Mouse (Mus musculus) kidney, embryonic 14.5 days (tissue): ENCODE measurements at regions not wholly inside any gene's neighbourhood (a gene's known extent, or its start where the extent isn't known, plus 50 kb on each side); places are given as distances from the start of the nearest gene placed in this dataset.

Source experiments
- ATAC-seq: fragments of 200-750 bp; cut with Nextera tagmentation; 2 replicates; pipeline ENCODE4 v1.8.0; 2017; ENCODE audit warnings: moderate number of reproducible peaks, mild to moderate bottlenecking, moderate TSS enrichment, moderate library complexity; ENCODE audit not compliant: low FRiP score, low TSS enrichment
- H3K27ac ChIP-seq: fragments of 300-500 bp; sonication (generic); 2 replicates; pipeline ENCODE4 v1.5.1; 2014; ENCODE audit warnings: low read depth, mild to moderate bottlenecking, low read length, moderate library complexity, mixed read lengths
- H3K27me3 ChIP-seq: fragments of 300-500 bp; sonication (generic); 2 replicates; pipeline ENCODE4 v1.6.1; 2014; ENCODE audit warnings: mild to moderate bottlenecking, low read length; ENCODE audit not compliant: control insufficient read depth, insufficient read depth
- H3K36me3 ChIP-seq: fragments of 300-500 bp; sonication (generic); 2 replicates; pipeline ENCODE4 v1.6.1; 2014; ENCODE audit warnings: low read length, mixed read lengths; ENCODE audit not compliant: control insufficient read depth, insufficient read depth
- H3K4me1 ChIP-seq: fragments of 300-500 bp; sonication (generic); 2 replicates; pipeline ENCODE4 v1.6.1; 2014; ENCODE audit warnings: low read length, mixed read lengths; ENCODE audit not compliant: control insufficient read depth, insufficient read depth
- H3K4me2 ChIP-seq: fragments of 300-500 bp; sonication (generic); replicated peaks from 2 replicates; pipeline ENCODE4 v1.6.1; 2014; ENCODE audit warnings: low read depth, mild to moderate bottlenecking, low read length
- H3K4me3 ChIP-seq: fragments of 300-500 bp; sonication (generic); 2 replicates; pipeline ENCODE4 v1.5.1; 2014; ENCODE audit warnings: mild to moderate bottlenecking, low read length
- H3K9ac ChIP-seq: fragments of 300-500 bp; sonication (generic); 2 replicates; pipeline ENCODE4 v1.6.1; 2014; ENCODE audit warnings: low read depth, mild to moderate bottlenecking, low read length, moderate library complexity
- H3K9me3 ChIP-seq: fragments of 300-500 bp; sonication (generic); 2 replicates; pipeline ENCODE4 v1.6.1; 2016; ENCODE audit warnings: low read length; ENCODE audit not compliant: control insufficient read depth
- WGBS: fragments of 180-500 bp; shearing (Covaris S2); extraction: QIAGEN DNeasy Blood & Tissue Kit; methylation state at CpG from one replicate; pipeline ENCODE4 v1.1.7; 2014; 5-methylcytosine and 5-hydroxymethylcytosine counted together

- Histone ChIP-seq H3K4me3 (no peak overlapping the region), H3K27me3 (no peaks in the 10 kb centered on the region), H3K36me3 (no peaks in the 10 kb centered on the region), H3K4me2 (no peak overlapping the region), H3K4me1 (peaks cover 32% of the 10 kb centered on the region), H3K9ac (no peak overlapping the region), H3K9me3 (no peaks in the 10 kb centered on the region), H3K27ac (peak overlapping the region; percentile 4; the same call in 1 of the 2 replicates)
- 77% methylated on average over 1 of the region's 1 CpGs for WGBS
- no peak for ATAC-seq
These were observed 100.2 kb downstream of the Cstad start for GRCm38 (mm10) chr2:30695041-30695440.

DNA sequence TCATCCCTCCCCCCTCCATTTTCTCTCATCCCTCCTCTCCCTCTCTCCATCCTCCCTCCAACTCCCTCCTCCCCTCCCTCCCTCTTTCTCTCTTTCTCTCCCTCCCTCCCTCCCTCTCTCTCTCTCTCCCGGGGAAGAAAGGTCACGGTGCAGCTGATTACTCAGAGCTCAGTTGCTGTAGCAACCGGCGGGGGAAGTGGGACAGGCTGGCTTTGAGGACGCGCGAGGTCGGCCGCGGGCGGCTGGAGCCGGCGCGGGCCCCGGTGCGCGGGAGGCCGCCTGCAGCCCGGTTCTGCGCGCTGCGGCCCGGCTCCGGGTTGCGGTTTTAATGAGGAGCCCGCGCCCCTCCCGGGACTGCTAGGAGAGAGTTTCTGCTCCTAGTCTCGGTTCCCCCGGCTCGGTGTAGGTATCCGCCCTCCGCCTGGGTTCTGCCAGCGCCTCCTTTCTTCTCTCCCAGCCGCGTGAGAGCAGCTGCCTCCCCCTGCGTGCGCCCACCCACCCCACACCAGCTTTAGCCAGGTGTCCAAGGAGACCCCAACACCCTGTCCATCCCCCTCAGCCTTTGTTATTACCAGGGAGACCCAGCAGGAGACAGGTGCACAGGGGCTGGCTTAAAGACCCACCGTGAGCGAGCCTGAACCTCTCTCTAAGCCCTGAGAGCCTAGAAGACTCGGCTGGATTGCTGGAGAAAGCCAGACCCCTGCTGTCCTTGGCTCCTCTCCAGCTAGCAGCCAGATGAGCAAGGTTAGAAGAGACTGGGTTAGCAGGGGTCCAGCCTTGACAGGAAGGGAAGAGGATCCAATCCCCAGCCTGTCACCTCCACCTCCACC is 98.6 kb downstream of the Cstad start:
- Histone ChIP-seq H3K4me1 (peaks cover 30% of the 10 kb centered on the region), H3K36me3 (no peaks in the 10 kb centered on the region), H3K27ac (peak overlapping the region; percentile 99), H3K9ac (peak overlapping the region; percentile 71), H3K9me3 (no peaks in the 10 kb centered on the region), H3K4me3 (peak overlapping the region; percentile 29), H3K4me2 (peak overlapping the region; percentile 45), H3K27me3 (no peaks in the 10 kb centered on the region)
- ATAC-seq, result peak; percentile 88
- under 1% methylated on average over 40 of the region's 41 CpGs for WGBS

GRCm38 (mm10) chr2:30692561-30693205 is 97.8 kb downstream of the Cstad start:
- Histone ChIP-seq H3K4me1 (peaks cover 30% of the 10 kb centered on the region), H3K27ac (peak overlapping the region; percentile 99), H3K27me3 (no peaks in the 10 kb centered on the region), H3K36me3 (no peaks in the 10 kb centered on the region), H3K9ac (peak overlapping the region; percentile 71; the same call in 1 of the 2 replicates), H3K9me3 (no peaks in the 10 kb centered on the region), H3K4me2 (peak overlapping the region; percentile 45), H3K4me3 (peak overlapping the region; percentile 4; the same call in 1 of the 2 replicates)
- WGBS, result 3% methylated on average over 12 of the region's 13 CpGs
- peak; percentile 84 for ATAC-seq

DNA sequence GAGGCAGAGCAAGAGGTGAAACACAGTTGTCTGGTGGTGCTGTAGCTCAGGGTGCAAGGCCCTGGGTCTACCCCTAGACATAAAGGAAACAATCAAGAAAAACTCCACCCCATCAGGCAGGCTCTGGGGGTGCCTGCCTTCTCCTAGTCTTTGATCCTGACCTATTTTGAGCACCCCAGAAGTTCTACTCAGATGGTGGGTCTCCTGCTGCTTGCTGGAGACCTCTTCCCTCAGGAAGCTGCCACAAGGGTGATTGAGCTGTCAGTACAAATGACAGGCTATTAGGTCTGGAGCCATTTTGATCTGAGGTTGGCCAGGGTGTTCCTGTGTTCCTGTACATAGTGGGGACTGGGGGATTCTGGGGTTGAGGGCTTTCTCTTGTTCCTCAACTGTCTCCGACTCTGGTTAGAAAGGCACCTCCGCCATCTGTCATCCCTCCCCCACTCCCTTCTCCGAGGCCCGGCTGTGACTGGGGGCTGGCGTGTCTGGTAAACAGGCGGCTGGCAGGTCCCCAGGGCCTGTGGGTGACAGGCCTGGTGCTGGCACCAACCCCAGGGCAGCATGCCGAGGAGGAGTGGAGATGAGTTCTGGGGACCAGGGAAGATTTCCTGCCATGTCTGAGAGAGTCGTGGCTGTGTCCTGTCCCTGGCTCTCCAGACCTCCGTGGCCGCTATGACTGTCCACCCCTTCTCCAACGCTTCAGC is 97.2 kb downstream of the Cstad start:
- H3K27me3 ChIP-seq, result no peaks in the 10 kb centered on the region
- peak overlapping the region; percentile 42; the same call in 1 of the 2 replicates for H3K9ac ChIP-seq
- H3K4me2 ChIP-seq, result no peak overlapping the region; the same call in 1 of the 2 replicates
- no peaks in the 10 kb centered on the region for H3K9me3 ChIP-seq
- no peaks in the 10 kb centered on the region for H3K36me3 ChIP-seq
- H3K27ac ChIP-seq, result peak overlapping the region; percentile 99
- no peak overlapping the region for H3K4me3 ChIP-seq
- WGBS, result 12% methylated on average over 11 of the region's 11 CpGs
- peak; percentile 28 for ATAC-seq
- peaks cover 35% of the 10 kb centered on the region for H3K4me1 ChIP-seq

GRCm38 (mm10) chr2:30690925-30691856 is 96.4 kb downstream of the Cstad start:
- Histone ChIP-seq H3K4me3 (no peak overlapping the region), H3K27me3 (no peaks in the 10 kb centered on the region), H3K36me3 (no peaks in the 10 kb centered on the region), H3K9ac (peak overlapping the region; percentile 42; the same call in 1 of the 2 replicates), H3K27ac (peak overlapping the region; percentile 99), H3K4me2 (no peak overlapping the region), H3K9me3 (no peaks in the 10 kb centered on the region), H3K4me1 (peaks cover 43% of the 10 kb centered on the region)
- 85% methylated on average over 17 of the region's 17 CpGs for WGBS
- ATAC-seq, result no peak

DNA sequence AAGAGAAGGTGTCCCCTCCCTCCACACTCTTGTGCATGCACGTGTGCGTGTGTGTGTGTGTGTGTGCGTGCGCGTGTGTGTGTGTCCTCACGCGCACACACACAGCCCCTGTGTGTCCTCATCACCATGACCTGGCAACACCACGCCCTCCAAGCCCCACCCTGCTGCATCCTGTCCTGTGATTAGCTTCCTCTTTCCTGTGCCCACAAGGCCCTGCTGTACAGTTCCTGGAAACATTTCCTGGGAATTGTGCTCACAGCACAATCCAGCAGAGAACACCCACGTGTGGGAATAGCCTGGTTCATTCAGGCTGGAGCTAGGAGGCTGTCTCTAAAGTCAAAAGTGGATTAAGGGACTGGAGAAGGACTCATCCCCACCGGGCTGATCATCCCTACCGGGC is 95.5 kb downstream of the Cstad start:
- peaks cover 46% of the 10 kb centered on the region for H3K4me1 ChIP-seq
- WGBS, result 76% methylated on average over 11 of the region's 11 CpGs
- no peak for ATAC-seq

GRCm38 (mm10) chr2:30688402-30688801 is 93.6 kb downstream of the Cstad start:
- 82% methylated on average over 4 of the region's 4 CpGs for WGBS
- no peak for ATAC-seq
- Histone ChIP-seq H3K27ac (no peak overlapping the region), H3K27me3 (no peaks in the 10 kb centered on the region), H3K4me2 (no peak overlapping the region), H3K36me3 (no peaks in the 10 kb centered on the region), H3K4me3 (no peak overlapping the region), H3K9me3 (no peaks in the 10 kb centered on the region), H3K9ac (no peak overlapping the region), H3K4me1 (peaks cover 43% of the 10 kb centered on the region)

More for the DNA sequence above, 95.5 kb downstream of the Cstad start:
- H3K4me3 ChIP-seq, result no peak overlapping the region
- H3K9ac ChIP-seq, result peak overlapping the region; percentile 19; the same call in 1 of the 2 replicates
- H3K27ac ChIP-seq, result peak overlapping the region; percentile 78
- H3K36me3 ChIP-seq, result no peaks in the 10 kb centered on the region
- H3K9me3 ChIP-seq, result no peaks in the 10 kb centered on the region
- H3K4me2 ChIP-seq, result no peak overlapping the region
- H3K27me3 ChIP-seq, result no peaks in the 10 kb centered on the region

- Histone ChIP-seq H3K4me3 (no peak overlapping the region), H3K4me1 (peaks cover 42% of the 10 kb centered on the region), H3K4me2 (peak overlapping the region; percentile 17), H3K9ac (peak overlapping the region; percentile 34), H3K9me3 (no peaks in the 10 kb centered on the region), H3K27ac (peak overlapping the region; percentile 75; the same call in 1 of the 2 replicates), H3K27me3 (no peaks in the 10 kb centered on the region), H3K36me3 (no peaks in the 10 kb centered on the region)
- 0 out of 2 replicates have a peak, but pooled peaks have one; percentile 17 for ATAC-seq
- 7% methylated on average over 23 of the region's 23 CpGs for WGBS
These were observed 92.3 kb downstream of the Cstad start for GRCm38 (mm10) chr2:30687121-30687551.
